Mouse (Mus musculus) megakaryocyte, embryonic 14.5 days (primary cell): Measurements from ENCODE around the gene Rasgef1c.

ENCODE experiments used
- FLI1 ChIP-seq: IDR thresholded peaks from 2 replicates; pipeline ENCODE4 v1.6.1; 2012; ENCODE audit warnings: low read length, inconsistent platforms, mixed read lengths
- GATA1 ChIP-seq: IDR thresholded peaks from 3 replicates; pipeline ENCODE4 v1.6.1; 2012; ENCODE audit warnings: mixed read lengths, low read length, inconsistent platforms, borderline replicate concordance

- TF ChIP-seq FLI1 = no peak
- TF ChIP-seq GATA1 = no peak
These were observed 1.6 kb upstream of the Rasgef1c start for GRCm38 (mm10) chr11:49900043-49900442.
